Mouse (Mus musculus): ENCODE data around the gene Dcaf15.

The Dcaf15 gene

GRCm38 (mm10) chr8:84103601-84104000, 967 bp downstream of the Dcaf15 start:
- ATAC-seq (ENCODE audit: insufficient number of reproducible peaks, low FRiP score, low TSS enrichment): no peak

- ATAC-seq (ENCODE audit: insufficient number of reproducible peaks, low FRiP score, low TSS enrichment): no peak
Observed at GRCm38 (mm10) chr8:84101476-84102270, 2.9 kb downstream of the Dcaf15 start.

GRCm38 (mm10) chr8:84098376-84098775, 6.2 kb downstream of the Dcaf15 start:
- no peak for ATAC-seq (ENCODE audit: insufficient number of reproducible peaks, low FRiP score, low TSS enrichment)

GRCm38 (mm10) chr8:84096061-84096460, 8.5 kb downstream of the Dcaf15 start:
- ATAC-seq (ENCODE audit: insufficient number of reproducible peaks, low FRiP score, low TSS enrichment): no peak

- ATAC-seq (ENCODE audit: insufficient number of reproducible peaks, low FRiP score, low TSS enrichment): no peak
Observed at GRCm38 (mm10) chr8:84090585-84090984, 14.0 kb downstream of the Dcaf15 start.

- ATAC-seq (ENCODE audit: insufficient number of reproducible peaks, low FRiP score, low TSS enrichment): no peak
Observed at GRCm38 (mm10) chr8:84089277-84089676, 15.3 kb downstream of the Dcaf15 start.

- no peak for ATAC-seq (ENCODE audit: insufficient number of reproducible peaks, low FRiP score, low TSS enrichment)
Observed at GRCm38 (mm10) chr8:84087821-84088220, 16.7 kb downstream of the Dcaf15 start.

- ATAC-seq (ENCODE audit: insufficient number of reproducible peaks, low FRiP score, low TSS enrichment): no peak
Observed at GRCm38 (mm10) chr8:84087156-84087555, 17.4 kb downstream of the Dcaf15 start.

- ATAC-seq (ENCODE audit: insufficient number of reproducible peaks, low FRiP score, low TSS enrichment): no peak
Observed at GRCm38 (mm10) chr8:84084341-84085115, 20.0 kb downstream of the Dcaf15 start.

GRCm38 (mm10) chr8:84083829-84084241, 20.7 kb downstream of the Dcaf15 start:
- ATAC-seq (ENCODE audit: insufficient number of reproducible peaks, low FRiP score, low TSS enrichment): no peak

- no peak for ATAC-seq (ENCODE audit: insufficient number of reproducible peaks, low FRiP score, low TSS enrichment)
Observed at GRCm38 (mm10) chr8:84079206-84079605, 25.4 kb downstream of the Dcaf15 start.

GRCm38 (mm10) chr8:84076849-84077248, 27.7 kb downstream of the Dcaf15 start:
- no peak for ATAC-seq (ENCODE audit: insufficient number of reproducible peaks, low FRiP score, low TSS enrichment)

GRCm38 (mm10) chr8:84076412-84076811, 28.2 kb downstream of the Dcaf15 start:
- ATAC-seq (ENCODE audit: insufficient number of reproducible peaks, low FRiP score, low TSS enrichment): no peak

GRCm38 (mm10) chr8:84073230-84073976, 31.2 kb downstream of the Dcaf15 start:
- ATAC-seq (ENCODE audit: insufficient number of reproducible peaks, low FRiP score, low TSS enrichment): no peak

GRCm38 (mm10) chr8:84072321-84072720, 32.2 kb downstream of the Dcaf15 start:
- no peak for ATAC-seq (ENCODE audit: insufficient number of reproducible peaks, low FRiP score, low TSS enrichment)

- no peak for ATAC-seq (ENCODE audit: insufficient number of reproducible peaks, low FRiP score, low TSS enrichment)
Observed at GRCm38 (mm10) chr8:84071921-84072320, 32.6 kb downstream of the Dcaf15 start.

GRCm38 (mm10) chr8:84070667-84071066, 33.9 kb downstream of the Dcaf15 start:
- no peak for ATAC-seq (ENCODE audit: insufficient number of reproducible peaks, low FRiP score, low TSS enrichment)

GRCm38 (mm10) chr8:84070241-84070640, 34.3 kb downstream of the Dcaf15 start:
- ATAC-seq (ENCODE audit: insufficient number of reproducible peaks, low FRiP score, low TSS enrichment): no peak

- ATAC-seq (ENCODE audit: insufficient number of reproducible peaks, low FRiP score, low TSS enrichment): no peak
Observed at GRCm38 (mm10) chr8:84069750-84070149, 34.8 kb downstream of the Dcaf15 start.

GRCm38 (mm10) chr8:84069169-84069568, 35.4 kb downstream of the Dcaf15 start:
- ATAC-seq (ENCODE audit: insufficient number of reproducible peaks, low FRiP score, low TSS enrichment): no peak

Data from cerebellum, adult (tissue).